Mouse (Mus musculus) colon, adult 2 months (tissue): ENCODE measurements around the gene Pi4kb. TPM values are rescaled to one million over a fixed set of nuclear protein-coding genes. Genes with fewer than 3 reads are reported as not detected.

ENCODE experiments used
- polyA plus RNA-seq: library from polyadenylated mRNA; depleted of rRNA; stranded (reverse); fragments of >200 nt; gene quantifications from 2 replicates; pipeline ENCODE4 v1.2.3, GENCODE M21; 2012; rRNA removed

Pi4kb gene
- 28.7 and 32.1 TPM in 2 replicates for polyA plus RNA-seq

GRCm38 (mm10) chr3:94974528-94975422 is at the start of gene Pi4kb:
TSS of gene Pi4kb (plus strand) at chr3:94974731.

GRCm38 (mm10) chr3:94932809-94933564 is 41.5 kb upstream of the Pi4kb start, which contains the start of gene Selenbp1:
TSS of gene Selenbp1 (plus strand) at chr3:94933056.

GRCm38 (mm10) chr3:94953764-94954616 is 20.5 kb upstream of the Pi4kb start, which contains the start of gene Rfx5:
TSS of gene Rfx5 (plus strand) at chr3:94954075.

GRCm38 (mm10) chr3:95015337-95015872 is 40.9 kb downstream of the Pi4kb start, which contains the start of gene Zfp687:
TSS of gene Zfp687 (minus strand) at chr3:95015448.

GRCm38 (mm10) chr3:95042166-95042837 is 67.8 kb downstream of the Pi4kb start, which contains the start of gene Psmd4:
TSS of gene Psmd4 (minus strand) at chr3:95042614.

Other genes starting within 250 kb of the Pi4kb start
- 24.6 and 28.0 TPM in 2 replicates for gene Cgn, start 188.2 kb upstream of the Pi4kb start, polyA plus RNA-seq
- 16.7 and 18.2 TPM in 2 replicates for gene Pogz, start 137.2 kb upstream of the Pi4kb start, polyA plus RNA-seq
- gene Psmb4, start 87.8 kb upstream of the Pi4kb start, polyA plus RNA-seq, result 187 and 247 TPM in 2 replicates
- gene Selenbp1, start 41.7 kb upstream of the Pi4kb start, polyA plus RNA-seq, result 1,269 and 1,288 TPM in 2 replicates
- 7.8 and 10.0 TPM in 2 replicates for gene Rfx5, start 20.7 kb upstream of the Pi4kb start, polyA plus RNA-seq
- 22.6 and 24.0 TPM in 2 replicates for gene Zfp687, start 40.7 kb downstream of the Pi4kb start, polyA plus RNA-seq
- 102 and 110 TPM in 2 replicates for gene Psmd4, start 67.9 kb downstream of the Pi4kb start, polyA plus RNA-seq
- gene Pip5k1a, start 132.2 kb downstream of the Pi4kb start, polyA plus RNA-seq, result 10.7 and 11.9 TPM in 2 replicates
- 68.0 and 78.0 TPM in 2 replicates for gene Vps72, start 136.3 kb downstream of the Pi4kb start, polyA plus RNA-seq
- 0.93 and 1.5 TPM in 2 replicates for gene Tmod4, start 149.7 kb downstream of the Pi4kb start, polyA plus RNA-seq
- gene Scnm1, start 159.3 kb downstream of the Pi4kb start, polyA plus RNA-seq, result 26.0 and 28.9 TPM in 2 replicates
- 4.3 and 5.4 TPM in 2 replicates for gene Lysmd1, start 159.4 kb downstream of the Pi4kb start, polyA plus RNA-seq
- 8.8 and 9.7 TPM in 2 replicates for gene Tnfaip8l2, start 167.6 kb downstream of the Pi4kb start, polyA plus RNA-seq
- gene Sema6c, start 185.7 kb downstream of the Pi4kb start, polyA plus RNA-seq, result 5.5 and 7.0 TPM in 2 replicates
- gene Gabpb2, start 243.2 kb downstream of the Pi4kb start, polyA plus RNA-seq, result 7.3 and 7.6 TPM in 2 replicates